In the genomic region with DNA sequence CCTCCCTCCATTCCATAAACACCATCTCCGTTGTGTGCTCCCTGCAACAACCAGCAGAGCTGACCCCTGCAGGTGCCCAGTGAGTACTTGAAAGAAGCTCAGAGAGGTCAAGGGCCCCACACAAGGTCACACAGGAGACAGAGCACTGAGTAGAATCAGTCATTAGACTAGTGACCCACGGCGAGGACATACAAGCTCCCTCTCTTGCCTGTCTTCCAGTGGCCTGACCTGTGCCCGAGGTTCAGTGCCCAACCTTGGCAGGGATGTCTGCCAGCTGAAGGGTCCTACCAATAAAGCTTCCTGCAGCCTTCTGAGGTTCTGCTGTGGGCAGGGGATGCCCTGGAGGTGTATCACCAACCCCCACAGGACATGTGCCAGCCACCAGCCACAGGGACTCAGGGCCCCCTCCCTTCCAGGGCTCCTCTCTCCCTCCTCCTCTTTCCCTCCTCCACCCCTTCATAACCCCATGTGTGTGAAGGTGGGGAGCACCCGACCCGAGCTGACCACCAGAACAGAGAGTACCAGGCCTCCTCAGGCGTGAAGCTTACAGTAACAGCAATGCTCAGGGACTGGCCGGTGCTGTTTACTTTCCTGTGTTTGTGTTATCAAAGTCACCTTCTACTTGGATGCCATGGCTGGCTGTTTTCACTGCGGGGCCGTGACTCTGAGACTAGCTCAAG, we compare ENCODE assay signal across 29 mouse cellular contexts. TPM values are rescaled to one million over a fixed set of nuclear protein-coding genes. Genes with fewer than 3 reads are reported as not detected.
DNase-seq lines count a peak whose midpoint lies in the region; ATAC-seq and TF ChIP-seq lines count a peak whose summit lies in the region.
"Had no signal": no experiment of that assay in that cellular context is flagged by ENCODE, and none has a peak within 500 bp of the region (broad histone marks: within the 10 kb centered on the region; RNA-seq: fewer than 3 reads in every experiment).

No protein-coding gene starts in this region.

- H3K9ac ChIP-seq in liver, adult 2 months (ENCODE audit: low read depth, low read length) = peak overlapping the region; percentile 9; the same call in 1 of the 2 replicates
- no peak overlapping the region for H3K9ac ChIP-seq in kidney, embryonic 16.5 days (replicated peaks; ENCODE audit: low read length)
- H3K9ac ChIP-seq: embryonic facial prominence, embryonic 12.5 days; forebrain, embryonic 15.5 days; hindbrain, embryonic 14.5 days; lung, embryonic 14.5 days had no signal

- no peaks in the 10 kb centered on the region for H3K9me3 ChIP-seq in heart, embryonic 10.5 days
- no peaks in the 10 kb centered on the region for H3K9me3 ChIP-seq in kidney, embryonic 16.5 days (ENCODE audit: low read length)
- H3K9me3 ChIP-seq: embryonic facial prominence, embryonic 12.5 days; forebrain, embryonic 15.5 days had no signal

- peaks cover 62% of the 10 kb centered on the region for H3K4me1 ChIP-seq in heart, embryonic 10.5 days
- H3K4me1 ChIP-seq in liver, adult 2 months (ENCODE audit: control insufficient read depth, insufficient read depth, low read length) = peaks cover 43% of the 10 kb centered on the region
- peaks cover 66% of the 10 kb centered on the region for H3K4me1 ChIP-seq in kidney, embryonic 16.5 days (ENCODE audit: insufficient read depth, low read length)

- H3K4me2 ChIP-seq in kidney, embryonic 16.5 days (replicated peaks; ENCODE audit: low read depth, low read length) = no peak overlapping the region
- H3K4me2 ChIP-seq: embryonic facial prominence, embryonic 12.5 days; forebrain, embryonic 15.5 days; hindbrain, embryonic 14.5 days; liver, embryonic 11.5 days; lung, embryonic 14.5 days had no signal

- WGBS in heart, embryonic 10.5 days = 61% methylated on average over 10 of the region's 10 CpGs
- 14% methylated on average over 10 of the region's 10 CpGs for WGBS in liver, adult 2 months
- WGBS in kidney, embryonic 16.5 days = 51% methylated on average over 10 of the region's 10 CpGs

- H3K27ac ChIP-seq in heart, embryonic 10.5 days = peak overlapping the region; percentile 52
- peak overlapping the region; percentile 63 for H3K27ac ChIP-seq in liver, adult 2 months (replicated peaks; ENCODE audit: insufficient read depth, low read depth, low read length)
- peak overlapping the region; percentile 37 for H3K27ac ChIP-seq in kidney, embryonic 16.5 days (ENCODE audit: low read length)
- H3K27ac ChIP-seq: embryonic facial prominence, embryonic 12.5 days; forebrain, embryonic 15.5 days; hindbrain, embryonic 14.5 days had no signal

- no peak for DNase-seq in heart, embryonic 10.5 days (ENCODE audit: low spot score)
- DNase-seq in heart, postnatal 10 days = no peak
- peak; percentile 71 for DNase-seq in liver, adult 2 months (ENCODE audit: extremely low read depth, low read depth, low spot score)
- DNase-seq in liver = no peak
- no peak for DNase-seq in adrenal gland, postnatal 25 days
- DNase-seq in adipocyte (ENCODE audit: low spot score) = no peak
- DNase-seq: adrenal gland, adult 8-10 months; cerebellum, adult 9-11 months; left cerebral cortex, postnatal 4 days; lung, embryonic 14.5 days; lung, postnatal 36 days; right cerebral cortex, postnatal 14 days; spleen, adult 18-20 months; thymus, adult 2 months had no signal

- TF ChIP-seq POLR2A in liver, adult 2 months (IDR thresholded peaks at IDR 0.05; ENCODE audit: extremely low read depth, insufficient read depth, low read length) = no peak

- TF ChIP-seq CTCF in liver, adult 2 months (IDR thresholded peaks at IDR 0.05; ENCODE audit: low read depth, low read length) = 0 out of 2 replicates have a peak, but pooled peaks have one; percentile 0

- no peak for ATAC-seq in kidney, embryonic 16.5 days (ENCODE audit: low FRiP score, low TSS enrichment)
- ATAC-seq: forebrain, embryonic 15.5 days had no signal

- peaks cover 40% of the 10 kb centered on the region for H3K79me2 ChIP-seq in liver, adult 2 months (ENCODE audit: control insufficient read depth, insufficient read depth, low read length)

- H3K27me3 ChIP-seq in heart, embryonic 10.5 days (ENCODE audit: insufficient read depth, poor library complexity, severe bottlenecking) = peaks cover 10% of the 10 kb centered on the region
- no peaks in the 10 kb centered on the region for H3K27me3 ChIP-seq in liver, adult 2 months (ENCODE audit: control insufficient read depth, insufficient read depth, low read length)
- no peaks in the 10 kb centered on the region for H3K27me3 ChIP-seq in kidney, embryonic 16.5 days (ENCODE audit: insufficient read depth, low read length)
- H3K27me3 ChIP-seq: embryonic facial prominence, embryonic 12.5 days; forebrain, embryonic 15.5 days had no signal

- H3K36me3 ChIP-seq in heart, embryonic 10.5 days = no peaks in the 10 kb centered on the region
- no peaks in the 10 kb centered on the region for H3K36me3 ChIP-seq in liver, adult 2 months (ENCODE audit: control insufficient read depth, insufficient read depth, low read length)
- no peaks in the 10 kb centered on the region for H3K36me3 ChIP-seq in kidney, embryonic 16.5 days (ENCODE audit: insufficient read depth, low read length)
- H3K36me3 ChIP-seq: embryonic facial prominence, embryonic 12.5 days; forebrain, embryonic 15.5 days had no signal

- no peak overlapping the region for H3K4me3 ChIP-seq in heart, embryonic 10.5 days
- H3K4me3 ChIP-seq in liver, adult 2 months (ENCODE audit: insufficient read depth, low read depth, low read length) = no peak overlapping the region
- no peak overlapping the region for H3K4me3 ChIP-seq in kidney, embryonic 16.5 days (ENCODE audit: low read length)
- H3K4me3 ChIP-seq: embryonic facial prominence, embryonic 12.5 days; erythroblast, embryonic 14.5 days; forebrain, embryonic 15.5 days had no signal

- intact Hi-C loops in heart, postnatal 10 days (cut with DNase I) = no loop called here

RNA-seq across cellular contexts. Expression of a gene that starts 8.7 kb away (rescaled TPM):
- polyA plus RNA-seq in heart, embryonic 10.5 days (2016; fragmentation: Nextera tagmentation; extraction: Ambion mirVana) = 10.2 and 14.7 TPM in 2 replicates
- total RNA-seq in heart, postnatal 10 days (2021) = 10 to 100 TPM; 46.9 to 51.4 TPM
- total RNA-seq in liver, adult 2 months (2014; rRNA removed) = 8.0 and 15.4 TPM in 2 replicates
- polyA plus RNA-seq in liver, adult 2 months (2012; rRNA removed) = 29.2 and 35.8 TPM in 2 replicates
- polyA plus RNA-seq in kidney, embryonic 16.5 days (2015; fragmentation: Nextera tagmentation; extraction: Ambion mirVana) = 7.2 and 7.9 TPM in 2 replicates
- 12.6 and 17.8 TPM in 2 replicates for total RNA-seq in adrenal gland, postnatal 25 days (2021)

RNA-seq across cellular contexts. Expression of a gene that starts 14.4 kb away (rescaled TPM):
- not detected in 2 replicates for polyA plus RNA-seq in heart, embryonic 10.5 days (2016; fragmentation: Nextera tagmentation; extraction: Ambion mirVana)
- total RNA-seq in heart, postnatal 10 days (2021) = not detected
- total RNA-seq in liver, adult 2 months (2014; rRNA removed) = not detected in 2 replicates
- not detected in 2 replicates for polyA plus RNA-seq in liver, adult 2 months (2012; rRNA removed)
- 0.09 TPM in 1 of 2 replicates, not detected in the other for polyA plus RNA-seq in kidney, embryonic 16.5 days (2015; fragmentation: Nextera tagmentation; extraction: Ambion mirVana)
- not detected in 2 replicates for total RNA-seq in adrenal gland, postnatal 25 days (2021)
- total RNA-seq: adrenal gland, adult 8-10 months; granulocyte monocyte progenitor cell, adult 5-6 weeks; layer of hippocampus, adult 8-10 months; left cerebral cortex, adult 18-20 months; midbrain, postnatal 0 days; neutrophil, adult 5-6 weeks had no signal
- polyA plus RNA-seq: C2C12; cortical plate, adult 2 months; erythroblast, embryonic 14.5 days; forebrain, embryonic 15.5 days; heart, embryonic 16.5 days; hindbrain, embryonic 14.5 days; intestine, embryonic 14.5 days; liver, embryonic 11.5 days; lung, embryonic 14.5 days; midbrain, postnatal 0 days; thymus, adult 2 months had no signal
